Mouse (Mus musculus) heart, adult 10 weeks (tissue): ENCODE measurements around the gene Zfhx2. TPM values are rescaled to one million over a fixed set of nuclear protein-coding genes. Genes with fewer than 3 reads are reported as not detected.

Source experiments
- polyA plus RNA-seq: library from polyadenylated mRNA; stranded (reverse); fragments of 350-450 nt; fragmentation: Illumina TruSeq; extraction: RNeasy Lipid Tissue Mini Kit (QIAGEN cat#74804); gene quantifications from one replicate; pipeline ENCODE4 v1.2.3, GENCODE M21; 2014; ENCODE audit warnings: low read depth, low replicate concordance

The Zfhx2 gene
- 2.3 TPM for polyA plus RNA-seq

GRCm38 (mm10) chr14:55092011-55092577 is at the start of gene Zfhx2:
Zfhx2 (minus strand) TSS chr14:55092324.

GRCm38 (mm10) chr14:55116425-55117200 is 24.5 kb upstream of the Zfhx2 start, which contains the start of gene Jph4:
Jph4 (minus strand) TSS chr14:55116935.

GRCm38 (mm10) chr14:55105836-55106809 is 14.0 kb upstream of the Zfhx2 start, which contains the start of gene Ap1g2:
Ap1g2 (minus strand) TSS chr14:55106593.

GRCm38 (mm10) chr14:55094704-55095231 is 2.6 kb upstream of the Zfhx2 start, which contains the start of gene Thtpa:
Thtpa (plus strand) TSS chr14:55094784.

GRCm38 (mm10) chr14:55014991-55015766 is 76.9 kb downstream of the Zfhx2 start, which contains the start of gene Ngdn:
Ngdn (plus strand) TSS chr14:55015454.

Other genes with a start within 250 kb of the Zfhx2 start
- 4.2 TPM for gene Homez, start 221.4 kb downstream of the Zfhx2 start, polyA plus RNA-seq
- 6.7 TPM for gene Ppp1r3e, start 214.8 kb downstream of the Zfhx2 start, polyA plus RNA-seq
- gene Bcl2l2, start 208.9 kb downstream of the Zfhx2 start, polyA plus RNA-seq, result 44.0 TPM
- gene Gm20521, start 208.9 kb downstream of the Zfhx2 start, polyA plus RNA-seq, result not detected
- 80.5 TPM for gene Pabpn1, start 199.8 kb downstream of the Zfhx2 start, polyA plus RNA-seq
- 7.5 TPM for gene Slc22a17, start 179.2 kb downstream of the Zfhx2 start, polyA plus RNA-seq
- 2.7 TPM for gene Efs, start 166.2 kb downstream of the Zfhx2 start, polyA plus RNA-seq
- not detected for gene Il25, start 159.6 kb downstream of the Zfhx2 start, polyA plus RNA-seq
- gene Cmtm5, start 156.1 kb downstream of the Zfhx2 start, polyA plus RNA-seq, result 1.1 TPM
- gene Myh6, start 125.4 kb downstream of the Zfhx2 start, polyA plus RNA-seq, result 19,749 TPM
- not detected for gene Gm17428, start 115.4 kb downstream of the Zfhx2 start, polyA plus RNA-seq
- 68.0 TPM for gene Myh7, start 97.7 kb downstream of the Zfhx2 start, polyA plus RNA-seq
- 34.7 TPM for gene Ngdn, start 76.9 kb downstream of the Zfhx2 start, polyA plus RNA-seq
- gene Thtpa, start 2.5 kb upstream of the Zfhx2 start, polyA plus RNA-seq, result 17.0 TPM
- 8.4 TPM for gene Ap1g2, start 14.3 kb upstream of the Zfhx2 start, polyA plus RNA-seq
- 0.16 TPM for gene Jph4, start 24.6 kb upstream of the Zfhx2 start, polyA plus RNA-seq
- not detected for gene Dhrs2, start 129.7 kb upstream of the Zfhx2 start, polyA plus RNA-seq